Mouse (Mus musculus): ENCODE data around the gene Tmod4.
"Not testable (repeated sequence)": the region's sequence is repeated elsewhere in the genome, so short reads cannot be mapped to it uniquely, and the experiment has no call there.

Gene Tmod4

DNA sequence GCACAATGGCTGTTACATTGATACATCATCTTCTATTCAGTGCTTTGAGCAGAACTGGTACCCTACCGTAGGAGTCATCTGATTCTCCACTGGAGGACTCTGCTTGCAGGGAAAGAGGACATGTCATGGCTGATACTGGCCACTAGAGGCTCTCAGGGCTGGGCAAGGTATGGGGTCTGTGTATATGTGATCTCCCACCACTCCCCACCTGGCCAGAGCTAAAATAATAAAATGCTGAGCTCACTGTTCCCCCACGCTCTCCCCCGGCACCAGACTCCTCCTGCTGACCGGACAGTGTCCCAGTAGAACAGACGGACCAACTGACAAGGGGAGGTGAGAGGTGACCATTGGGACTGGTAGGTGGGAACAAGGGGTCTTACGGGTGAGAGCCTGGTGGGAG lies at the start of gene Tmod4:
Gene Tmod4, plus strand, starts transcription at position 231 of the 400 bp plus-strand sequence.
- no peak for DNase-seq (ENCODE audit: low read depth, low spot score)

DNA sequence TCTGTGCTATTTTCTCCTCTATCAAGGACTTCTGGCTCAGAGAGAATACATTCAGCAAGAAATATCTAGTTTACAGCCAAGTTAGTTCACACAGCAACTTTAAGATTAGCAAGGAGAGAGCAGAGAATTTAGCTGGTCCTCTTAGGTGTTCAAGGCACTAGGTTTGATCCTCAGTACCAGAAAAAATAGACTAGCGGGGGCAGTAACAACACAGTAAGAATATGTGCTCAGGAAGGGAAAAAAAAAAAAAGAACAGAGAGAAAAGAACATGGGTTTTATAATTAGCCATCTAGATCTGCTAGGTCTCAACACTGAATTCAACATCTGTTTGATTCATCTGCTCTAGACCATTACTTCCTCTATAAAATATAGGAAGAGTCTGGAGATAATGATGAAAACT lies 36.2 kb upstream of the Tmod4 start:
- DNase-seq (ENCODE audit: low read depth, low spot score) = no peak

DNA sequence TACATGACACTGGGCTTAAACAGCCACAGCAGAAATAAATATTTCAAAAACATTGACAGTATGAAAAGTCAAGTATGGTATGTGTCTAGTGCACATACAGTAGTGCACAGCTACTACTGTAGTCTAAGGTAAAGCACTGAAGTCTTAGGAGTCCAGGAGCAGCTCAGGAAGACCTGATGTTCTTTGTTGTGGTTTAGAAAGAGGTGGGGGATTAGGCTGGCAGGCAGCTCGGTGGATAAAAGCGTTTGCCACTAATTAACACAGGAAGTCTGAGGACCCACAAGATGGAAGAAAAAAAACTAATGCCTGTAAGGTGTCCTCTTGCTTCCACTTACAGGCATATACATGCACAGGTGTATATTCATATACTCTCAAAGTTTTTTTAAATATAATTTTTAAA lies 23.4 kb upstream of the Tmod4 start:
- DNase-seq (ENCODE audit: low read depth, low spot score) = no peak

DNA sequence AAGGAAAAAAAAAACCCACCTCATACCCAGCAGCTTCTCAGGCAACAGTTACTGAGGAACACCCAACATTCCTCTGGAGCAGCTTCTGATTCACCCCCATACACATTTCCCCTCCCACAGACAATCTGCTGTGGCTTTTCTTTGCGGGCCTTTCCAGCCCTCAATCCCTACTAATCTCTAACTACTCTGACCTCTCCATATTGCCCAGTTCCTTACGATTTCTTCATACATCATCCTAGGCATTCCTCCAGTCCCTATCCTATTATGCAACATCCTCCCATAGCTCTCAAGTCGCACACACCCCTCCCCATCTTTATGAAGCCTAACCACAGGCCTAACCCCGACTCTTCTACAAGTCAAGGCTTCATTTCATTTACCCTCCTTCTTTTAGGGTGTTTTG lies 19.2 kb upstream of the Tmod4 start:
- no peak for DNase-seq (ENCODE audit: low read depth, low spot score)

DNA sequence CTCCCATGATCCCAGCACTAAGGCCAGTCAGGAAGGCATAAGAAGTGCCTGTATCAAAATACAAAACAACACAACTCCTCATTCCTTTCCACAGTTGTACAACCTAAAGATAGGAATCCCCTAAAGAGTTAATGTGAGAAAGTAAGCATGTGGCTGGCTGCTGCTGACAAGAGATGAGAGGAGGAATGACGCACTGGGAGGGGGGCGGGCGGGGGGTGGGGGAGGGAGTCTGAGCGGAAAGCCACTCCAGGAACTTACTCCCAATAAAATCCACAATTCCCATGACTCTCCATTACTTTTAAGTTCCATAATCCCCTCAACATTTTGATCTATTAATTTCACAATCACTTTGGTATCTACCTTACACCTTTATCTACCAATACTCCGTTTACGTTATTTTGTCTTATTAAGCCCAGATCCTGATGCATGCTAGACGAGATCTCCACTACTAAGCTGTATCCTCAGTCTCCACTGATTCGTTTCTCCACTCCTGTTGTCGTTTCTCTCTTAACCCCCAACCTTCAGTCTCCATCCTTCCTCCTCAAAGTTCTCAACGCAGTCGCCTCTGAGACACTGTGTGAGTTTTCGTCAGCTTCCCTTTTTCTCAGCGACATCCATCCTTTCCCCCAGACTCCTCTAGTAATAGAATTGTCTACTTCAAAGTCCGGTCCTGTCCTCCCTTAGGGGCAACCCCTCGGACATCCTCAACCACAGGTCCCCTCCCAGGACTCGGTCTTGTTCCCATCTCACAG lies 18.5 kb upstream of the Tmod4 start:
- DNase-seq (ENCODE audit: low read depth, low spot score) = no peak

DNA sequence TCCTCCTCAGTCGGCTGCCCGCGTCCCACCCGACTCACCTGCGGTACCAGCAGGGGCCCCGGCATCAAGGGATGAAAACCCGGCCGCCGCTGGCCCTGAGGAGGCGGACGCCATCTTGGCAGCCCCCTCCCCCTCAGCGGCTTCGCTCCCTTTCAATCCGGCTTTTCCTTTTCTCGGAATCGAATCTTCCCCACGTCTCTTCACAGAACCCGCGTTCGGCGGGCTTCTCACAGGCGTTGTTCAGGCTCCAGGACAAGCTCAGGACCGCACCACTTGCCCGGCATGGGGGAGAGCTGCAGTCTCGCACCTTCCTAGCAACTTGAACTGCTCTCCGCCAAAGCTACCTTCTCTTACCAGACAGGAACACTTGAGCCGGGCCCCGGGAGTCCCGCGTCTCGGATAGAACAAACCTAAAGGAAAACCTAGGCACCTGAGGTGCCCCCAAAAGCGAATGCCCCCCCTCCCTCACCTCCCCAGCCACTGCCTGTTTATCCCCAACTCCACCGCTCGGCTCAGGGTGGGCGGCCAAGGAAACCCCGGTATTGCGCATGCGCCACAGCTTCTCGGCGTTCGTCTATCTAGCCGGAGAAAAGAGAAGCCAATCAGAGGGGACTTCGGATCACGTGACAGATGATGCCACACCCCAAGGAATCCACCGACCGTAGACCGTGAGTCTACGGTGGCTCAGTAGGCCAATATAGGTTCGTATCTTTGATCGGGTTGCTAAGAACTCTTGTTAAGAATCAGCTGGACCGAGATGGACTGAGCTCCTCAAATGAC lies 17.7 kb upstream of the Tmod4 start, which contains the start of gene Pip5k1a:
Gene Pip5k1a, minus strand, starts transcription at position 593 of the 780 bp plus-strand sequence.
- DNase-seq (ENCODE audit: low read depth, low spot score) = peak; percentile 98

DNA sequence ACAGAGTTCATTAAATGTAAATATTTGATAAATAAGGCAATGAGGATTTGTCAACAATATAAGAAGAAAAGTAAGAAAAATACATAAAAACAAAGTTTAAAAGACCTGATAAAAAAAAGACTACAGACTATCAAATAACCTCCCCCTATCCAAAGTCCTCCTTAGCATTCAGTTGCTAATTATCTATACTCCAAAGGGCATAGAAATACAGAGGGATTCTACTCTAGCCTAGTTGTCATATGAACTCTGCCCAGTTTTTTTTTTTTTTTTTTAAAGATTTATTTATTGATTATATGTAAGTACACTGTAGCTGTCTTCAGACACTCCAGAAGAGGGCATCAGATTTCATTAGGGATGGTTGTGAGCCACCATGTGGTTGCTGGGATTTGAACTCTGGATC lies 17.0 kb upstream of the Tmod4 start:
- not testable (repeated sequence) for DNase-seq (ENCODE audit: low read depth, low spot score)

DNA sequence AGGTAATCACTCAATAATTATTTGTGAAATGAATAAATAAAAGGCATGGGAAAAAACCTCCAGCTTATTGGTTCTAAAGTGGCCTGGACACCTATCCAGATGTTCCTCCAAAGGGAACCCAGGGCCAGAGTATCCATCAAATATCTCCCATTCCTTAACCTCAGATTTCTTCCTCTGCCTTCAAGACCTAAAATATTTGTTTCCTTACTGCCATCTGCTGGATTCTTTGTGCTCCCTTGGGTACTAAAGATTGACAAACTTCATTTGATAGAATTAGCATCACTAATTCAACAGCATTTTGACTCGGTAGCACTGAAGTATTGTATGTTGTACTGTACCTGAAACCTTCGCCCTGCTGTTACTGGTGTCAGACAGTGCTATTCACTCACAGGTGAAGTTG lies 16.4 kb upstream of the Tmod4 start:
- no peak for DNase-seq (ENCODE audit: low read depth, low spot score)

DNA sequence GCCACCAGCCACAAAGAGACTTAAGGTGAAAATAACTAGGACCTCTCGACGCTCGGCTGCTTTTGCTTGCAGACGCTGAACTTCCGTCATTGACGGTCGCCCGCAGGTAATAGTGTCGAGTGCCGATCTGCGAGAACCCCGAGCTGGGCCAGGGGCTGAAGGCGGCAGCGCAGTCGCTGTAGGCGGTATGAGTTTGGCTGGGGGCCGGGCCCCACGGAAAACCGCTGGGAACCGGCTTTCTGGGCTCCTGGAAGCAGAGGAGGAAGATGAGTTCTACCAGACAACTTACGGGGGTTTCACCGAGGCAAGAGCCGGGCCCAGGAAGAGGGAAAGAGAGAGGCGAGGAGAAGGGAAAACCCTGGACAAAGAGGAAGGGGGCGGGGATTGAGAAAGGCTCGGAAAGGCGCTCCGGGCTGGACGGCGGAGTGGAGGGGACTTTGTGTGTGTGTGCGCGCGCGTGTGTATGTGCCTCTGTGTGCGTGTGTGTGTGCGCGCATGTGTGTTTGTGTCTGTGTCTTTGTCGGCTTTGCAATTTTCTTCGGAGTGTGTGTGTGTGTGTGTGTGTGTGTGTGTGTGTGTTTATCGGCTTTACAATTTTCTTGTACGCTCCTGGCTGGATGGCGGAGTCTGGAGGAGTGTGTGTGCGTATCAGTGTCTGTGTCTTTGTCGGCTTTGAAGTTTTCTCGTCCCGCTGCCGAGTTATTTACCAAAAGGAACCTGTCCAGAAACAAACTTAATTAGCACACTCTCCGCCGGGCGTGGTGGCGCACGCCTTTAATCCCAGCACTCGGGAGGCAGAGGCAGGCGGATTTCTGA lies 13.2 kb upstream of the Tmod4 start, which contains the start of gene Vps72:
Gene Vps72, plus strand, starts transcription at position 112 of the 816 bp plus-strand sequence.
- peak; percentile 85 for DNase-seq (ENCODE audit: low read depth, low spot score)

DNA sequence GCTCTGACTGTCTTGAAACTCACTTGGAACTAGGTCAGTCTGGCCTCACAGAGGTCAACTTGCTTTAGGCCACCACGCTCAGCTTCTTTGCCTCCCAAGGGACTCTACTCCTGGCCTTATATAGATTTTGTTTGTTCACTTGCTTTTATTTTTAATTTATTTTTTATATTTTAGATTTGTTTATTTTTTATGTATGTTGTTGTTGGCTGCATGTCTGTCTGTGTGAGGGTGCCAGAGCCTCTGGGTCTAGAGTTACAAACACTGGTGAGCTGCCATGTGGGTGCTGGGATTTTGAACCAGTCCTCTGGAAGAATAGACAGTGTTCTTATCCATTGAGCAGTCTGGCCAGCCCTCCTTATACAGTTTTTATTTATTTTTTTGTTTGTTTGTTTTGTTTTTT lies 11.5 kb upstream of the Tmod4 start:
- DNase-seq (ENCODE audit: low read depth, low spot score) = no peak

DNA sequence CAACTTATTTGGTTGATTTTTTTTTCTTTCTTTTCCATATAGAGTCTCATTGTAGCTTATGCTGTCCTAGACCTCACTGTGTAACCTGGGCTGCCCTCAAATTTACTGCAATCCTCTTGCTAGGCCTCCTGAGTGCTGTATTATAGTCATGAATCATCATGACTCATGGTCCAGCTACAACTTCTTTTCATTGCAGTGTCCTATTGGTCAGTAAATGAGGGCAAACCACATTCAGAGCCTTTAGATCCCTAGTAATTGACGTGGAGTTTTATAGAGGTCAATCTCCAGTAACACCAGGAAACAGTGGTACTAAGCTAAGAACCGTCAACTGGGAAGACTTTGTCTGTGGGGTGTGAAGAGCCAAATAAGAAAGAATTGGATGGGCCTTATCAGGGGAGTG lies 6.5 kb upstream of the Tmod4 start:
- DNase-seq (ENCODE audit: low read depth, low spot score) = no peak

DNA sequence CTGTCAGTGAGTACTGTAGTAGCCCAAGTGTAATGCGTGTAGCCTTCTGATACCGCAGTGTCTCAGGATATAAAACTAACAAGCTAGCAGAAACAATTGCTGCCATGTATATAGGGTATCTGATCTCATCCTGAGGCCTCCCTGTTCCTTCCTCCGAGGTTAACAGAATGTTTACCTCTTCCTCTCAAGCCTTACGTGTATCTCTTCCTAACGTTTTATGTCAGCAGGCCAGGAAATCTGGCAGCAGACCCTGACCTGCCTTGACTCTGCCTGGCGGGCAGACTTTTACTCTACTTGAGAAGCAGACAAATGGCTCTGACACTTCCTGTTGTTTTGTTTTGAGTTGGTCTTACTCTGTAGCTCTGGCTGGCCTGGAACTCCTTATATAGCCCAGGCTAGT lies 2.7 kb upstream of the Tmod4 start:
- no peak for DNase-seq (ENCODE audit: low read depth, low spot score)

DNA sequence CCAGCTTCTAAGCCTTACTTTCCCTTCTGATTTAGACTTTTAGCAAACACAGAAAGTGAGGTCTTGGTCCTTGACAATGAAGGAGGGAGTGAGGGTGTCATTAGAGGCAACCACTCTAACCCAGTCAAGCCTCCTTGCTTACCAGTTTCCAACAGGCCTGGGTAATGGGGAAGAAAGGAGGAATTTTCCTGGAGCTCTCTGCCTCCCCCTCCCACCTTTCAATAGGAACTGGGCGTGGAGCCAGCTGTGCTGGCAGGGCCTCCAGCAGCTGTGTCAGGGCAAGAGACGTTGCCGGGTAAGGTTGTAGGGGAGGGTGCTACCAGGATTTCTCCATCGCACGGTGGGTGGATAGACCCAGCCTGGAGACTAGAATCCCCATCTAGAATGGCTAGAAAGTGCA lies 696 bp downstream of the Tmod4 start:
- no peak for DNase-seq (ENCODE audit: low read depth, low spot score)

DNA sequence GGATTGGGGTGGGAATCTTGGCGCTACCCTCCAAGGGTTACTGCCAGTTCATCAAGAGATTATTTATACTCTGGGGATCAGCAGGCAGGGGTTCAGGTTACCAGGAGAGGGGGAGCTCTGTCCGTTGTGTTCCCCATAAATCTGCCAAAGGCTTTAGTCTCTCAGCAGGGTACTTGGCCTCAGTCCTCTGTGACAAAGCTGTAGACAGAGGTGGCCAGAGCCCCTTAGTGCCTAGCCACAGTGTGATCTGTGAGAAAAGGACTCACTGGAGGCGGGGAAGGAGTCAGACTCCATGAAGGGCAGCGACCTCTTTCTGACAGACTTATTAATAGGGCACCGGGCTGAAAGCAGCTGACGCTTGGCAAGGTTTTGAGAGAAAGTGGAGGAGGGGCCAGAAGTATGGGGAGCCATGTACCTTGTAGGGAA lies 5.0 kb downstream of the Tmod4 start:
- DNase-seq (ENCODE audit: low read depth, low spot score) = no peak

DNA sequence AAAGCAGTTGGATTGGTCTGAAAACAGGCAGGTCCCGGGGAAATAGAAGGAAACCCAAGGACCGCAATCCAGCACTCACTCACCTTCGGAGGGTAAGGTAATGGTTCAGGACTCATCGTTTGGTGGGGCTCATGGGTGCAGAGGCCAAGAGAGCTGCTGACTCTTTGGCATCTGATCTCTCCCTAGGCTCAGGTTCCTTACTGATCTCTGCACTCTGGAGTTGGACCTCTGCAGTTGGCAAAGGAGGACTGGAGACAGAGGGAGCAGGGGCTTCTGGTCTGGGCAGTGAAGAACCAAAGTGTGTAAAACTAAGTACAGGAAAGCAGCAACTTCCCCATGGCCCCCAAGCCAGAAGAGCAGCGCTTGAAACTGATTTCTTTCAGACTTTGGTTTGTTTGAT lies 5.8 kb downstream of the Tmod4 start:
- DNase-seq (ENCODE audit: low read depth, low spot score) = no peak

DNA sequence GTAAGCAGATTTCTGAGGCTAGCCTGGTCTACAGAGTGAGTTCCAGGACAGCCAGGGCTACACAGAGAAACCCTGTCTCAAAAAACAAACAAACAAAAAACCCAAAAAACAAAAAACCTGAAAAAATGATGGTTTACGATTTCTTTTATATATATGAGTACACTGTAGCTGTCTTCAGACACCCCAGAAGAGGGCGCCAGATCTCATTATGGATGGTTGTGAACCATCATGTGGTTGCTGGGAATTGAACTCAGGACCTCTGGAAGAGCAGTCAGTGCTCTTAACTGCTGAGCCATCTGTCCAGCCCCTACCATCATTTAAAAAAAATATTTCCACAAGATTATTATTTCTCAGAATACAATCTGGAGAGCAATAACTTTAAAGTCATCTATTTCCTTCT lies 8.1 kb downstream of the Tmod4 start:
- DNase-seq (ENCODE audit: low read depth, low spot score) = not testable (repeated sequence)

DNA sequence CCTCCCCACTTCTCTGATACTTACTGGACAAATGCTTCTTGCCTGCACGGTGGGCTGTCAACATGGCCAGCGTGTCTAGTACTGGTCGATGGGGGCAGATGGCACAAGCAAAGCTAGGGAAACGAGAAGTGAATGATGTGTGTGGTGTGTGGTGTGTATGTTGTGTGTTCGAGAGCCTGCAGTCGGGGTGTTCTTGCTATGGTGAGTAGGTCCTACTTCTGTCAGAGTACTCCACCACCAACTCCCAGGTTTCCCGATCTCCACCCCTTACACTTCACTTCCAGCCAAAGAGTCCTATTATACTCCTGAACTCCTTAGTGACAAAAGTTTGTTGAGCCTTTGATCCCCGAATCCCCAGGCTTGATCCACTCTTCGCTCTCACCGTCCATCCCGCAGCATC lies 8.9 kb downstream of the Tmod4 start:
- DNase-seq (ENCODE audit: low read depth, low spot score) = no peak

DNA sequence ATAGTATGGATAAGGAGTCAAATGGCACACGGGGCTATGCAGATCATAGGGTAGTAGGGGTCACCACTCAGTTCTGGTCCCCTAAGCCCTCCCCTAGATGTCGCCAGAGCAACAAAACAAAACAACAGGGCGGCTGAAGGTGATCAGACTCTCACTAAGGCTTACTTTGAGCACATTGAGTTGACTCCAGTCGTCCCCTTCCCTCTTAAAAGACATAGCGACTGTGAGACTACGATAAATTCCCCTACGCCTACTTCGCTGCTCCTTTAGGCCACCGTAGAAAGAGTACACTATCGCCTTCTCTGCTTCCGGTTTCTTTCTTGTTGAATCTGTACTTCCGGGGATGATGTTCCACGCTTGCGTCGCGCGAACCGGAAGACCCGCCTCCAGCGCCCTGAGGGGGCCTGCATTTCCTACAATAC lies 9.4 kb downstream of the Tmod4 start, which contains the start of the genes Scnm1 and Lysmd1:
Gene Scnm1, minus strand, starts transcription at position 332 of the 422 bp plus-strand sequence.
Gene Lysmd1, plus strand, starts transcription at position 409 of the 422 bp plus-strand sequence.
- DNase-seq (ENCODE audit: low read depth, low spot score) = peak; percentile 86

DNA sequence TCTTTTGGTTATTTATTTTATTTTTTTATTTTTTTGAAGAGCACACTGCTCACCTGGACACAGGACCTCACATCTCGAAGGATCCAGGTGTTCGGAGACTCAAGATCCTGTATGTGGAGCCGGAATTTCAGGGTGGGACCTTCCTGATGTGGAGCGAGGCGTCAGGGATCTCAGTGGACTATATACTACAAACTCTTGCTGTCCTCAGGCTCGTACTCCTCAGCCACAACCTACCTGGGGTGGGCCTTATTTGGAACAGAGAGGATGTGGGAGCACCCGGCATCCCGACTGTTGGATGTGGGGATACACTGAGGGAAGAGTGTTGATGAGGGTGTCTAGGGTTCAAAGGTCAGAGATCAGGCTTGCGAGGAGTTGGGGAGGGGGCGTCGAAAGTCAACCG lies 9.9 kb downstream of the Tmod4 start:
- not testable (repeated sequence) for DNase-seq (ENCODE audit: low read depth, low spot score)

DNA sequence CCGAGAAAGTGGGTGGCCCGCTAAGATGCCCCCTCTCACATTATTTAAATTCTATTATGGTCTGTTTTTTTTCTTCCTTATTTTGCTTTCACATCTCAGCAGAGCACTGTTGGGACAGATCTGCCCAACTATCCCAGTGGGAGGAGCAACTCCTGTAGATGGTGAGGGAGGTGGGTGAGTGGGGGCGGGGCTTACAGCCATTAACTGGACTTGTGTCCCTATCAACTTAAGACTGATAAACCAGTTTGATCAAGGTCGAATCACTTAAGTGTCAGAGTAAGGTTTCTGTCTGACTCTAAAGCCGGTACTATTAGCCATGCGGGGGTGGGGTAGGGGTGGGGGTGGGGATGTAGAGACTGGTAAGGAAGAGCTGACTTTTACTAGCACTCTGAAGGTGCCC lies 10.7 kb downstream of the Tmod4 start:
- no peak for DNase-seq (ENCODE audit: low read depth, low spot score)

DNA sequence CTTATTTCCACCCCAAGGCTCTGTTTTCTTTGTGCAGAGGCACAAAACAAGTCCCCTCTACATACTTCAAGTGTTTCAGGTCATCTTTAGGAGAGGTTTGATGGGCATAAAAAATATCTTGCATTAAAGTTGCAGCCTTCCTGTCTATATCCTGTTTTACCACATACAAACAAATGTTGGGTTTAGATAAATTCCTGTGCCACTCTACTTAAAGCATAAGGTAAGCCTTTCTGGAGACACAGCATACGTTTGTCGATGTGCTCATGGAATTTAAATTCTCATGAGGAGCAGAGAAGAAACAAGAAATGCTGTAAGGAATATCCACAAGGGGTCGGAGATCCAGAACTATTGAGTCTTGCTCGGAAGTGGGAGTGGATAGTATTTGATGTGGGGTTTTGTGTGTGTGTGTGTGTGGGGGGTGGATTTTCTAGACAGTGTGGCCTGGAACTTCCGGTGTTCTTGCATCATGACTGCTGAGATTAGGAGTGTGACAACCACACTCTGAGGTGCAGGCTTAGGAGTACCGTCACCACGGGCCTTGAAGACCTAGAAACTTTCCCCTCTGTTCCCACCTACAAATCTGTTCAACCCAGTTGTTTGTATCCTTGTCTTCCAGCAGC lies 11.3 kb downstream of the Tmod4 start:
- no peak for DNase-seq (ENCODE audit: low read depth, low spot score)

All from embryo, embryonic 11.5 days (tissue).